Mouse (Mus musculus) adrenal gland, adult 2 months (tissue): ENCODE measurements at regions not wholly inside any gene's neighbourhood (a gene's known extent, or its start where the extent isn't known, plus 50 kb on each side); places are given as distances from the start of the nearest gene placed in this dataset.
"Not testable (repeated sequence)": the region's sequence is repeated elsewhere in the genome, so short reads cannot be mapped to it uniquely, and the experiment has no call there.

ENCODE experiments used
- DNase-seq: peaks from one replicate; pipeline ENCODE4 v3.0.0; 2021

DNA sequence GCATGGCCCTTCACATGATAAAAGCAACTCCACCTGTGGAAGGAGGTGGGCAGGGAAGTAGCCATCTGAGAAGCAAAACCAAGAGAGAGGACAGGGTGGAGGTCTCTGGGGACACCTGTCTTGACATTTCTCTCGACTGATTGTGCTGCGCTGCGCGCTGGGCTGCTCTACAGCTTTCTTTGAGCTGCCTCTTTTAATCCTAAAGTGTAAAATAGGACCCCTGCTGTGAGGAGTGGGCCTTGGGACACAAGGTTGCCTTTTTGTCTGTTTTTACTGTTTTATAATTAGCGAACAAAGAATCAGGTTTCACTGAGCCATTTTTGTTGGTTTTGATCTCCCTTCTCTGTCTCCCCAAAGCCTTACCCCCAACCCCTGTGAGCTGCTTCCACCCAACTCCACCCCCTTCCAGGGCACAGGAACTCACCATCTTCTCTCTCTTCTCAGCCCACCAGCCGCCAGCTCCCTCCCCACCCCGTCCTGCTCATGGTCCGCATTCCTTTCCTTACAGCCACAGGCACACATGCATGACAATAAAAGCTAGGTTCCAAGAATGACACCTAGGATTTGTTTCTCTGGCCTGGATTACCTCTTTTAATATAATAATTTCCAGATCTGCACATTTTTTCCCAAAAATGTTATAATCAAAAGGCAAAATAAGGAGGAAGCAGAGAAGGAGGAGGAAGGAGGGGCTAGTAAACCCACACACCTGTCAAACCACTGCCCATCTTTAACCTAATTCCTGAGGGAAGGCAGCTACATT is 57.3 kb downstream of the Cbln4 start:
- DNase-seq: no peak

DNA sequence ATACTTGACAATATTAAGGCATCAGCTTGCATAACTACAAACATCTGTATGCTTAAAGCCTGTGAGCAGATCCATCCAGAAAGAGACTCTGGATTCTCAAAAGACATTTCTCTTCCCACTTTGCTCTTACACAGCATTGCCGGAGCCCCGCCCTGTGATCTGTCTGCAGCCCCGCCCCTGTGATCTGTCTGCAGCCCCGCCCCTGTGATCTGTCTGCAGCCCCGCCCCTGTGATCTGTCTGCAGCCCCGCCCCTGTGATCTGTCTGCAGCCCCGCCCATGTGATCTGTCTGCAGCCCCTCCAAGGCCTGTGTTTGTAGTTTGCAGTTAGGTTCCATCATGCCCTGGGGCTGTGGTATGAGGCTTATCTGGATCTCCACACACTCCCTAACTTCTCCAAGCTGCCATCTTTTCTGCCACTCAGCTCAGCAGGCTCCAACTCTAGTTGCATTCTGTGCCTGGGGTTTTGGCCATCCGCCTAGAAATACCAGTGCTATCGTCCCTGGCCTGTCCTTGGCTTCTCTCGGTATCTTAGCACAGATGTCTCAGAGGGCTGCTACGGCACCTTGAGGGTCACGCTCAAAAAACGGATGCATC is 73.9 kb downstream of the Cbln4 start:
- DNase-seq: peak; percentile 74

DNA sequence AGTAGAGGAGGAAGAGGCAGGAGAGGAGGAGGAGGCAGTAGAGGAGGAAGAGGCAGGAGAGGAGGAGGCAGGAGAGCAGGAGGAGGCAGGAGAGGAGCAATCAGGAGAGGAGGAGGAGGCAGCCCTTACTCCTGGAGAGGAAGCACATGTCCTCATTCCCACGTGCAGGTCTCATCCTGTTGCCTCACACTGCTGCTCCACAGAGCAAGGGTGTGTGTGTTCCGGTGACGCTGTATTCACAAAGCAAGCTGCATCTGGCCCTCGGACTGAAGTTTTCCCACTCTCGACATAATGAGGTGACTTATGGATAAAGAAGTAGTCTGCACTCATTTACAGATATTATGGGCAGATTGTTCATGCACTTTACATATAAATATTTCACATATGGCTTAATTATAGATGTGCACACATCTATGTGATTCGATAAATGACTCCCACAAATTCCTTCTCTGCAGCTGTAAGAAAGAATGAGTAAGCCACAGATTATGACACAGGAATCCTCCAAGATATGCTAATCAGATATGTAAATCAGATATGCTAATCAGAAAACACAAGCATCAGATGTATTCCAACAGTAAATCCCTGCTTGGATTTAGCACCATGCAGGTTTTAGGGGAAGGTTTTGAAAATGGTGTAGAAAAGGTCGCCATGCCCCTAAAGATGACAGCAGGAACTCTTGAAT is 96.6 kb downstream of the Cbln4 start:
- DNase-seq: no peak

DNA sequence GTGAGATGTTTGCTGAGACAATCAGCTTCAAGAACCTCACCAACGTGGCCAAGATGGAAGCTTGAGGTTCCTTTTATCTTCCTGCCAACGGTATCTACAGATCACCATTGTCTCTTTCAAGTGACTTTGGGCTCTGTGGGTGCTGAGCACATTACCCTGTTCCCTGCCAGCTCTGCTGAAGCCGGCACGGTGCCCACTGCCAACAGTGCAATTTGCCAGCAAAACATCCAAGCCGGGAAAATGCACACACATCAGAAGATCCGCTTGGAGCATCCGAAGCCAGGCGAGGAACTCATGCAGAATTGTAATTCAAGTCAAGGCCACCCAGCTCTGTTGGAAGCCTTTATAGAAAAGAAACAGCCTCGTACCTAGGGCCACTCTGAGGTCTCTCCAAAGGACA is 100.6 kb downstream of the Cbln4 start:
- DNase-seq: no peak

- DNase-seq: no peak
Observed at GRCm38 (mm10) chr2:171935646-171936325, 107.5 kb downstream of the Cbln4 start.

GRCm38 (mm10) chr2:171920960-171921359 is 122.3 kb downstream of the Cbln4 start:
- no peak for DNase-seq

DNA sequence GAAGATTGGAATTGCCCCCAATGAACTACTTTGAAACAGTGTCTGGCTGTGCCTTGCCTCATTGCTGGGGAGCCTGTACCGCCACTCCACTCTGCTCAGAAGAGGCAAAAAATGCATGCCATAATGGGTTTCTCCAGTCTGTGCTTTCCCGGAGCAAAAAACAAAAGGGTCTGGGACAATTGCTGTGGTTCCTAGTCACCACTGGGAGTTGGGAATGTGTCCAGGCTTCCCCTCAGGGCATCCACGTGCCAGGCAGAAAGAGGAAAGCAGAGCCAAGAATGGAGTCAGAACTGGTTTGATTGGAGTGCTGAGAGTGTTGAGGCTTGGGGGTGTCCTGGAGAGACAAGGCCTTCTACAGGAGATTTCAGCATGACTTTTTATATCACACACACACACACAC is 156.0 kb downstream of the Cbln4 start:
- DNase-seq: no peak

- DNase-seq: not testable (repeated sequence)
Observed at GRCm38 (mm10) chr2:171879238-171879960, 163.9 kb downstream of the Cbln4 start.

DNA sequence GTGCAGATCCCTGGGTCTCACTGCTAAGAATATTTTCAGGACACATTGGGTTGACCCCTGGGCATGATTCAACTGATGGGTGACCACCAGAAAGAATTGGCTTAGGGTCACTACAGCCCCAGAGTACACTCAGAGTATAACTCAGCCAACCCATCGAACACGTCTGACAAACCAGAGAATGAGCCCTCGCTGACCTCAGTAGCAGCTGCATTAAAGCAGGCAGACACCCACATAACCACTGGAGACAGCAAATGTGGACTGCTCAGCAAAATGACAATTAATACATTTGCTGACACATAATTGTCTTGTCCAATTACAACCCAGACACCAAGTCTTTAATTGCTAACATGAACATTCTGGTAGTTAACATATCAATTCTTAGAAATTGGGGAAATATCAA is 175.7 kb downstream of the Cbln4 start:
- DNase-seq: no peak

DNA sequence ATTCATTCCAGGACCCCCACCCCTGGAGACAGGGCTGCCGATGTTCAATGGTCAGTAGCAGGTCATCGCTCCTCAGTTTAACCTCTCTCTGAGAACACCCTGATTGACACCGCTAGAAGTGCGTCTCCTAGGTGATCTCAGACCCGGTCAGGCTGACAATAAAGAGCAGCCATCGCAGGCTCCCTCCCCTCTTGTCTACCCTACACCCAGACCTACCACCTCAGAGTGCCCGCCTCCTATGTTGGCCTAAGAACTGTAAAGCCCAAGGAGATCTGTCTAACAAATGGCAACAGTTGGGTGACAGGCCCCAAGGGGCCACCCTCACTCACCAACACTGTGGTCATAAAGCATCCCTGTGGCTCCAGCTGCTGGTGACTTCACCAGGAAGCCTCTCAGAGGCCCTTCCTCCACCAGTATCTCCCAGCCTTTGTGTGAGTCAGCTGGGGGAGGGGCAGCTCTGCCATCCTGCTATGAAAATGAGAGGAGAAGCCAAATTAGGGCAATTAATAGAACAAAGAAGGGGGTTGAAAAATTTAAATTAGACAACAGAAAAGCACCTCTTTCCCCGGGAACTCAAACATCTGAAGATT is 178.8 kb downstream of the Cbln4 start:
- no peak for DNase-seq

DNA sequence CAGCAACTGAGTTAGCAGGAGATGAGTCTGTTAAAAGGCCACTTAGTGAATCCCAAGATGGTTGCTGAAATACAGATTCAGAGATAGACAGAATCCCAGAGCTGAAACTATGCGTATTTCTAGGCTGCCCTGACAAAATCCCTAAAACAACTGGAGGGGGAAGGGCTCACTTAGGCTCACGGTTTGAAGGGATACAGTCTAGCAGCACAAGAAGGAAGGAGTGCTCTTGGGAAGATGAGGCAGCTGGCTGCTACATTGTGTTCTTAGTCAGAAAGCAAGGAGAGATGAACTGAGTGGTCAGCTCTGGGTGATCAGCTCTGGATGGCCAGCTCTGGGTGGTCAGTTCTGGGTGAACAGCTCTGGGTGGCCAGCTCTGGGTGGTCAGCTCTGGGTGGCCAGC is 180.6 kb downstream of the Cbln4 start:
- DNase-seq: no peak

DNA sequence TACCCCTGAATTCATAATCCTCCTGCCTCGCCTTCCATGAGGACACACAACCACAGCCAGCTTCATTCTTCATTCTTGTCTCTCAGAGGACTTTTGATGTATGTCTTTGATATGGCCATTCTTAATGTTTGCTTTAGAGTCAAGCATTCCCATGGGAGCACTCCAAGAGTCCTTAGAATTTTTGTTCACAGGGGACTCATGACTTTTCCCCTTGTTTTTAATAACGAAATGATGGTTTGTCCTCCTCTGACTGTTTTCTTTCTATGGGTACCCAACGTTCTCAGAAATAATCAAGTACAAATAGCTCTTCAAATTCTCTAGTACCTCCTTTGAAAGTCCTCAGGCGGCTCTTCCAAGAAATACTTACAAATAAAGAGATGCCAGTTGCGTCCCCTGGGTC is 184.4 kb downstream of the Cbln4 start:
- DNase-seq: no peak

- DNase-seq: no peak
Observed at GRCm38 (mm10) chr2:171856491-171856890, 186.8 kb downstream of the Cbln4 start.

- DNase-seq: no peak
Observed at GRCm38 (mm10) chr2:171846826-171847492, 196.3 kb downstream of the Cbln4 start.

DNA sequence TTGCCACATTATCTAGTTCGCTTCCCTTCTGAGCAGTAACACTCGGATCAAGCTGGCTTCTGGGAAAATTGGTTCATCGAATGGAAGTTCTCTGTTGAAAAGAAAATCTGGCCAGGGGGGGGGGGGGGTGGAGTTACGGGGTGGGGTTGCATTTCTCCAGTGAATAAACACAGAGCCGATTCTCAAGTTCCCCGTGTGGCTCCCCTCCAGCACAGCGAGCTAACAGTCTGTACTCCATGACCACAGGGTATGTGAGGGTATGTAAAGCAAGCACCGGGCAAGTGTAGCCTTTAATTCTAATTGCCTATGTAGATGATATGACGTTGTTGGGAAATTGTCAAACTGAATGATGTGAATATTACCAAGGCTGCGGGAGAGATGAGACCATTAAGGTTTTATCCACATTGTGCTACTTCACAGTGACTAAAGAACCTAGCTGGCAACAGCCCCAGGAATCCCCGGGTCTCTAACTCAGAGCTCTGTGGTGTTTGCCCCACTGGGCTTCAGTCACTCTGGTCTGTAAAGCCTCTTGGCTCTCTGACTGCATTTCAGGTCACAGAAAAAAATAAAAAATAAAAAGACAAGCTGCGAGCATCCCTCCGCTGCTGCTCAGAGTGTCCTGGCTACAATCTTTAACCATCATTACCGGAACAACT is 203.1 kb downstream of the Cbln4 start:
- DNase-seq: no peak

DNA sequence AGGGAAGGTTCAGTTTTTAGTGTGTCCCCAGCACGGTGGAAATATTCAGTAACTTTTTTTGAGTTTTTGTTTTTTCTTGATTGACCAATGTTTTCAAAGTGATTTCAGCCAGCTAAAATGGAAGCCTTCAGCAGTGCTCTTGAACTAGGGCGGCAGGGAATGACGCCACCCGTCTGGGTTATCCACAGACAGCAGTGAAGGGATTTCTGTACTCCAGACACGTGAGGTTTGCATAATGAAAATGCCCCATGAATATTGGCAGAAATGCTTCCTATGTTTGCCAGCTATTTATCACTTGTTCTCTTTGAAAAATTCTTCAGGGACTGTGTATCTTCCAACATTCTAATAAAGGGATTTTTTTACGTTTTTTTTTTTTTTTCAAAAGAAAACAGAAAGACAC is 221.1 kb downstream of the Cbln4 start:
- DNase-seq: no peak

DNA sequence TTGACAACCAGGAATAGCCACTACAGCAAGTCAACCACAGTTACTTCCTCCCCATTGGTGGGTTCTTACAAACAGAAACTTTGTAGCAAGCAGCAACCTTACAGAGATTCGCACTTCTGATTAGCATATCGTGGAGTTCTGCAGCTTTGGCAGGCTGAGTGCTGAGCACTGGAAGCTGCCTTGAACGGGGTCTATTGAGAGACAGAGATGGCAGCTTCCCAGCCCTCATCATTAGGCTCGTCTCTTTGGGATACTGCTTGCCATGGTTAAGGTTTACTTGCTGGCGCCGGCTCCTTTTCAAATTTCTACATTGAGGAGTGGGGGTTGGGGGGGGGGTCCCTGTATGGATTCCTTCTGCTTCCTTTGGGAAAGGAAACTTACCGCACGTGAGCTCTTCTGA is 224.8 kb downstream of the Cbln4 start:
- DNase-seq: no peak

GRCm38 (mm10) chr2:171816685-171817419 is 226.4 kb downstream of the Cbln4 start:
- DNase-seq: no peak

- DNase-seq: no peak
Observed at GRCm38 (mm10) chr2:171812701-171813100, 230.6 kb downstream of the Cbln4 start.

- DNase-seq: no peak
Observed at GRCm38 (mm10) chr2:171805376-171805775, 237.9 kb downstream of the Cbln4 start.
